In genomic region chr16:58349802-58350201, GRCm38 (mm10) we compare ENCODE assay signal across 14 mouse cellular contexts. TPM values are rescaled to one million over a fixed set of nuclear protein-coding genes. Genes with fewer than 3 reads are reported as not detected.
DNase-seq lines count a peak whose midpoint lies in the region; ATAC-seq and TF ChIP-seq lines count a peak whose summit lies in the region.
"Had no signal": no experiment of that assay in that cellular context is flagged by ENCODE, and none has a peak within 500 bp of the region (broad histone marks: within the 10 kb centered on the region; RNA-seq: fewer than 3 reads in every experiment).

No protein-coding gene starts in this region.

- H3K27me3 ChIP-seq in heart, postnatal 0 days (ENCODE audit: control insufficient read depth, insufficient read depth, low read length): no peaks in the 10 kb centered on the region
- H3K27me3 ChIP-seq in heart, embryonic 10.5 days (ENCODE audit: insufficient read depth, poor library complexity, severe bottlenecking): no peaks in the 10 kb centered on the region
- H3K27me3 ChIP-seq in MEL (ENCODE audit: control insufficient read depth in 1 of 2, insufficient read depth in 2 of 2, low read length in 2 of 2): peaks cover 0 to 7% of the 10 kb centered on the region in 2 experiments; a peak in 3 of 4 replicates
- H3K27me3 ChIP-seq in limb, embryonic 15.5 days: no peaks in the 10 kb centered on the region
- H3K27me3 ChIP-seq: forebrain, embryonic 12.5 days; limb, embryonic 13.5 days had no signal

- H3K4me2 ChIP-seq in heart, postnatal 0 days (ENCODE audit: low read depth, low read length): peak overlapping the region; percentile 8; the same call in 1 of the 2 replicates
- no peak overlapping the region for H3K4me2 ChIP-seq in limb, embryonic 15.5 days
- H3K4me2 ChIP-seq: forebrain, embryonic 12.5 days; limb, embryonic 13.5 days had no signal

- H3K36me3 ChIP-seq in heart, postnatal 0 days (replicated peaks; ENCODE audit: control insufficient read depth, insufficient read depth, low read length): no peaks in the 10 kb centered on the region
- no peaks in the 10 kb centered on the region for H3K36me3 ChIP-seq in heart, embryonic 10.5 days
- peaks cover 0 to 6% of the 10 kb centered on the region in 2 experiments; a peak in 2 of 4 replicates for H3K36me3 ChIP-seq in MEL (ENCODE audit: control insufficient read depth in 1 of 2, insufficient read depth in 2 of 2, low read length in 2 of 2)
- H3K36me3 ChIP-seq in limb, embryonic 15.5 days: no peaks in the 10 kb centered on the region
- H3K36me3 ChIP-seq: forebrain, embryonic 12.5 days; limb, embryonic 13.5 days had no signal

- peaks cover 16% of the 10 kb centered on the region for H3K4me1 ChIP-seq in heart, postnatal 0 days (ENCODE audit: control insufficient read depth, insufficient read depth)
- H3K4me1 ChIP-seq in heart, embryonic 10.5 days: peaks cover 8% of the 10 kb centered on the region
- H3K4me1 ChIP-seq in MEL (ENCODE audit: control insufficient read depth in 1 of 2, insufficient read depth in 2 of 2, low read length in 2 of 2): peaks cover 0 to 7% of the 10 kb centered on the region in 2 experiments
- peaks cover 13% of the 10 kb centered on the region for H3K4me1 ChIP-seq in limb, embryonic 15.5 days
- H3K4me1 ChIP-seq: forebrain, embryonic 12.5 days had no signal

- no peaks in the 10 kb centered on the region for H3K79me2 ChIP-seq in MEL (ENCODE audit: control insufficient read depth, insufficient read depth, low read length, poor library complexity)

- H3K9me3 ChIP-seq in heart, postnatal 0 days (replicated peaks; ENCODE audit: control insufficient read depth, low read length): no peaks in the 10 kb centered on the region
- no peaks in the 10 kb centered on the region for H3K9me3 ChIP-seq in heart, embryonic 10.5 days
- H3K9me3 ChIP-seq in MEL (replicated peaks; ENCODE audit: insufficient read depth, low read length): no peaks in the 10 kb centered on the region
- no peaks in the 10 kb centered on the region for H3K9me3 ChIP-seq in limb, embryonic 15.5 days
- H3K9me3 ChIP-seq: forebrain, embryonic 12.5 days; limb, embryonic 13.5 days had no signal

- TF ChIP-seq EP300 in heart, postnatal 0 days (IDR thresholded peaks at IDR 0.05; ENCODE audit: low read depth): 0 out of 2 replicates have a peak, but pooled peaks have one; percentile 38
- peak; percentile 38 to 75; a peak in 1 of 4 replicates for TF ChIP-seq EP300 in MEL (IDR thresholded peaks at IDR 0.05; ENCODE audit: low read depth in 1 of 2, low read length in 2 of 2)

- H3K4me3 ChIP-seq in heart, postnatal 0 days (ENCODE audit: low read depth, low read length): no peak overlapping the region
- no peak overlapping the region for H3K4me3 ChIP-seq in heart, embryonic 10.5 days
- no peak overlapping the region for H3K4me3 ChIP-seq in MEL (ENCODE audit: control insufficient read depth in 1 of 2, insufficient read depth in 1 of 2, low read depth in 2 of 2, low read length in 2 of 2)
- no peak overlapping the region for H3K4me3 ChIP-seq in limb, embryonic 15.5 days
- H3K4me3 ChIP-seq in layer of hippocampus, adult 2 months: no peak overlapping the region
- H3K4me3 ChIP-seq: forebrain, embryonic 12.5 days; limb, embryonic 13.5 days had no signal

- no peak for TF ChIP-seq RAD21 in MEL (IDR thresholded peaks at IDR 0.05; ENCODE audit: low read depth, low read length)

- DNase-seq in heart, postnatal 0 days (ENCODE audit: low spot score): peak; percentile 62
- DNase-seq in heart, embryonic 10.5 days (ENCODE audit: low spot score): no peak
- peak; percentile 20 for DNase-seq in MEL (ENCODE audit: low read depth, low spot score)
- peak; percentile 35 for DNase-seq in embryo, embryonic 10.5 days (ENCODE audit: low spot score)
- no peak for DNase-seq in layer of hippocampus, adult 2 months (ENCODE audit: low spot score in 2 of 2)
- no peak for DNase-seq in urinary bladder, postnatal 25 days (ENCODE audit: low spot score)
- DNase-seq: adrenal gland, postnatal 36 days; lung, adult 18-20 months; lung, postnatal 4 days had no signal

- no peak for TF ChIP-seq POLR2A in MEL (IDR thresholded peaks at IDR 0.05; ENCODE audit: control insufficient read depth in 1 of 2, insufficient read depth in 1 of 2, low read depth in 1 of 2, low read length in 2 of 2, poor library complexity in 1 of 2)

- WGBS in heart, postnatal 0 days: 16% methylated on average over 2 of the region's 2 CpGs
- 40% methylated on average over 2 of the region's 2 CpGs for WGBS in heart, embryonic 10.5 days
- 31% methylated on average over 2 of the region's 2 CpGs for WGBS in limb, embryonic 15.5 days

- H3K9ac ChIP-seq in heart, postnatal 0 days (replicated peaks; ENCODE audit: low read depth, low read length): no peak overlapping the region
- no peak overlapping the region for H3K9ac ChIP-seq in MEL (ENCODE audit: control insufficient read depth, low read depth, low read length, poor library complexity, severe bottlenecking)
- H3K9ac ChIP-seq in limb, embryonic 15.5 days: no peak overlapping the region
- H3K9ac ChIP-seq: forebrain, embryonic 12.5 days; limb, embryonic 13.5 days had no signal

- H3K27ac ChIP-seq in heart, postnatal 0 days (ENCODE audit: low read depth): peak overlapping the region; percentile 73
- H3K27ac ChIP-seq in heart, embryonic 10.5 days: no peak overlapping the region; the same call in 1 of the 2 replicates
- no peak overlapping the region for H3K27ac ChIP-seq in MEL (ENCODE audit: control insufficient read depth, low read depth, low read length)
- peak overlapping the region; percentile 59 for H3K27ac ChIP-seq in limb, embryonic 15.5 days
- no peak overlapping the region for H3K27ac ChIP-seq in layer of hippocampus, adult 2 months
- H3K27ac ChIP-seq: forebrain, embryonic 12.5 days; limb, embryonic 13.5 days had no signal

- peak; percentile 57; the same call in 1 of the 2 replicates for ATAC-seq in heart, postnatal 0 days (ENCODE audit: insufficient read depth, low read depth)
- ATAC-seq in limb, embryonic 15.5 days (ENCODE audit: insufficient number of reproducible peaks, low FRiP score, low TSS enrichment, low read depth): no peak
- ATAC-seq: inflammation-experienced regulatory T-cells, adult 6 months; midbrain, embryonic 16.5 days had no signal

- no peak for TF ChIP-seq CTCF in heart, postnatal 0 days (IDR thresholded peaks at IDR 0.05; ENCODE audit: low read depth)
- no peak for TF ChIP-seq CTCF in MEL (IDR thresholded peaks at IDR 0.05 in 2 of 3, conservative IDR thresholded peaks at IDR 0.05 in 1 of 3; ENCODE audit: control insufficient read depth in 1 of 3, insufficient read depth in 1 of 3, low read depth in 2 of 3, low read length in 3 of 3, poor library complexity in 1 of 3, severe bottlenecking in 1 of 3)
- no peak for TF ChIP-seq CTCF in layer of hippocampus, adult 2 months (conservative IDR thresholded peaks at IDR 0.05)

TF ChIP-seq in MEL, 35 proteins besides CTCF, POLR2A, EP300 and RAD21:
- no peak for TF ChIP-seq NRF1 (IDR thresholded peaks at IDR 0.05; ENCODE audit: insufficient read depth, low read depth, low read length, poor library complexity, severe bottlenecking)
- TF ChIP-seq ETS1 (IDR thresholded peaks at IDR 0.05; ENCODE audit: low read depth, low read length): peak; percentile 25; the same call in 1 of the 2 replicates
- TF ChIP-seq TAL1 (IDR thresholded peaks at IDR 0.05; ENCODE audit: low read length): no peak
- TF ChIP-seq ZNF384 (IDR thresholded peaks at IDR 0.05; ENCODE audit: low read depth, low read length): peak; percentile 82
- TF ChIP-seq MYB (IDR thresholded peaks at IDR 0.05; ENCODE audit: low read depth, low read length): peak; percentile 41; the same call in 1 of the 2 replicates
- no peak for TF ChIP-seq BHLHE40 (IDR thresholded peaks at IDR 0.05; ENCODE audit: borderline replicate concordance, low read depth, low read length)
- TF ChIP-seq TBP (IDR thresholded peaks at IDR 0.05; ENCODE audit: low read depth, low read length): no peak
- TF ChIP-seq TCF12 (IDR thresholded peaks at IDR 0.05; ENCODE audit: low read depth, low read length): peak; percentile 42; the same call in 1 of the 2 replicates
- peak; percentile 44 for TF ChIP-seq GATA1 (IDR thresholded peaks at IDR 0.05; ENCODE audit: low read depth, low read length)

RNA-seq across cellular contexts. Expression of gene Dcbld2, which starts 58.4 kb away (rescaled TPM):
- 26.5 and 38.4 TPM in 2 replicates for total RNA-seq in heart, postnatal 0 days (2014; rRNA removed; ENCODE audit: low replicate concordance)
- polyA plus RNA-seq in heart, postnatal 0 days (2015; fragmentation: Nextera tagmentation; extraction: Ambion mirVana): 3.9 and 4.1 TPM in 2 replicates
- 12.2 and 13.2 TPM in 2 replicates for polyA plus RNA-seq in heart, embryonic 10.5 days (2016; fragmentation: Nextera tagmentation; extraction: Ambion mirVana)
- 3.0 and 3.5 TPM in 2 replicates for total RNA-seq in MEL (2012; rRNA removed)
- 1 to 10 TPM in 1 of 2 experiments, not detected in 1; 9.4 TPM for polyA plus RNA-seq in MEL (2012; ENCODE audit: insufficient read depth in 1 of 2, insufficient read length in 2 of 2, low read depth in 1 of 2, low replicate concordance in 2 of 2, missing spikeins in 1 of 2)
- 4.7 and 5.5 TPM in 2 replicates for polyA plus RNA-seq in limb, embryonic 15.5 days (2015; fragmentation: Nextera tagmentation; extraction: Ambion mirVana)
- total RNA-seq in layer of hippocampus, adult 2 months (2021): 10 to 100 TPM; 10.7 to 11.1 TPM

Comparison
In these comparisons a context has a peak if more than half of its experiments do, and no peak if none do; other contexts are left out.
1. DNase-seq: peak in heart, postnatal 0 days (single experiment), MEL (single experiment) and embryo, embryonic 10.5 days (single experiment); none in heart, embryonic 10.5 days (single experiment), layer of hippocampus, adult 2 months (0 of 2) and urinary bladder, postnatal 25 days (single experiment).
2. H3K27ac ChIP-seq: peak in heart, postnatal 0 days (single experiment) and limb, embryonic 15.5 days (single experiment); none in heart, embryonic 10.5 days (single experiment), MEL (single experiment) and layer of hippocampus, adult 2 months (single experiment).